Comparison of ENCODE assay signal across 15 mouse cellular contexts in the genomic region with DNA sequence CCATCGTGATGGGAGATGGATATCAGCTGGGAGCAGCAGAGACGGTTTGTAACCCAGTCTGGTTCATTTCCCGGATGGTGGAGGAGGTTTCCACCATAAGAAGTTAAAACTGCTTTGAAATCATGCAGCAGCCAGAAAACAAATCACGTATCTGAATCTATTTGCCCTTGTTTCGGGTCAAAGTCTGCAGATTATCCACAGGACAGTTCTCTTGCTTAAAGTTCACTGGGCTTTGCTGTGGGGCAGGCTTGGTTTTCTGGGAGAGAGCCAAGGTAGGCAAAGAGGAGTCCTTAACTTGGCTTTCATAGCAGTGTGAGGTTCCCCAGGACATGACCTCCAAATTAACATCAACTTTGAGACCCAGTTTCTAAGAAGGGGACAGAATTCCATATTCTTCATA.
DNase-seq lines count a peak whose midpoint lies in the region; ATAC-seq lines count a peak whose summit lies in the region.
"Had no signal": no experiment of that assay in that cellular context is flagged by ENCODE, and none has a peak within 500 bp of the region (broad histone marks: within the 10 kb centered on the region; RNA-seq: fewer than 3 reads in every experiment).

No protein-coding gene starts in this region.

- no peak overlapping the region for H3K27ac ChIP-seq in kidney, embryonic 14.5 days (ENCODE audit: low read depth, low read length)
- peak overlapping the region; percentile 95 for H3K27ac ChIP-seq in midbrain, embryonic 13.5 days
- H3K27ac ChIP-seq in midbrain, embryonic 10.5 days (replicated peaks): no peak overlapping the region
- H3K27ac ChIP-seq: embryonic facial prominence, embryonic 10.5 days; liver, embryonic 12.5 days had no signal

- WGBS in kidney, embryonic 14.5 days: 38% methylated on average over 5 of the region's 5 CpGs
- WGBS in midbrain, embryonic 13.5 days: 89% methylated on average over 5 of the region's 5 CpGs
- 89% methylated on average over 5 of the region's 5 CpGs for WGBS in midbrain, embryonic 10.5 days

- DNase-seq in kidney, adult 8-10 months: peak; percentile 10 to 17
- DNase-seq in midbrain, embryonic 10.5 days (ENCODE audit: low spot score): no peak
- peak; percentile 48 to 60 for DNase-seq in kidney, postnatal 4 days
- DNase-seq in urinary bladder, adult 18-20 months (ENCODE audit: low spot score in 2 of 2): no peak
- DNase-seq: adrenal gland, postnatal 10 days; cerebellum, adult 11 months; cerebellum, postnatal 36 days had no signal

- no peaks in the 10 kb centered on the region for H3K9me3 ChIP-seq in kidney, embryonic 14.5 days (ENCODE audit: control insufficient read depth, low read length)
- no peaks in the 10 kb centered on the region; the same call in 1 of the 2 replicates for H3K9me3 ChIP-seq in midbrain, embryonic 13.5 days
- H3K9me3 ChIP-seq in midbrain, embryonic 10.5 days (replicated peaks): no peaks in the 10 kb centered on the region
- H3K9me3 ChIP-seq: embryonic facial prominence, embryonic 10.5 days; forebrain, embryonic 15.5 days; liver, embryonic 12.5 days had no signal

- ATAC-seq in kidney, embryonic 14.5 days (ENCODE audit: low FRiP score, low TSS enrichment): no peak
- no peak for ATAC-seq in midbrain, embryonic 13.5 days
- ATAC-seq in erythroblast, adult 5-6 weeks (replicated peaks; ENCODE audit: low FRiP score, poor library complexity, severe bottlenecking): no peak
- ATAC-seq: forebrain, embryonic 15.5 days; liver, embryonic 12.5 days had no signal

- H3K4me2 ChIP-seq in kidney, embryonic 14.5 days (replicated peaks; ENCODE audit: low read depth, low read length): no peak overlapping the region
- H3K4me2 ChIP-seq in midbrain, embryonic 13.5 days (replicated peaks): no peak overlapping the region
- H3K4me2 ChIP-seq: liver, embryonic 12.5 days had no signal

- H3K27me3 ChIP-seq in kidney, embryonic 14.5 days (ENCODE audit: control insufficient read depth, insufficient read depth, low read length): no peaks in the 10 kb centered on the region
- H3K27me3 ChIP-seq in midbrain, embryonic 13.5 days: no peaks in the 10 kb centered on the region
- peaks cover 35% of the 10 kb centered on the region for H3K27me3 ChIP-seq in midbrain, embryonic 10.5 days (ENCODE audit: low read depth, poor library complexity, severe bottlenecking)
- H3K27me3 ChIP-seq: forebrain, embryonic 15.5 days; liver, embryonic 12.5 days had no signal

- no peak overlapping the region for H3K9ac ChIP-seq in kidney, embryonic 14.5 days (ENCODE audit: low read depth, low read length)
- H3K9ac ChIP-seq in midbrain, embryonic 13.5 days (replicated peaks): no peak overlapping the region
- H3K9ac ChIP-seq: liver, embryonic 12.5 days had no signal

- no peaks in the 10 kb centered on the region for H3K36me3 ChIP-seq in kidney, embryonic 14.5 days (ENCODE audit: control insufficient read depth, insufficient read depth, low read length)
- H3K36me3 ChIP-seq in midbrain, embryonic 13.5 days: no peaks in the 10 kb centered on the region
- no peaks in the 10 kb centered on the region for H3K36me3 ChIP-seq in midbrain, embryonic 10.5 days
- H3K36me3 ChIP-seq: embryonic facial prominence, embryonic 10.5 days; forebrain, embryonic 15.5 days; liver, embryonic 12.5 days had no signal

- peaks cover 10% of the 10 kb centered on the region for H3K4me1 ChIP-seq in kidney, embryonic 14.5 days (ENCODE audit: control insufficient read depth, insufficient read depth, low read length)
- H3K4me1 ChIP-seq in midbrain, embryonic 13.5 days (replicated peaks): peaks cover 43% of the 10 kb centered on the region
- peaks cover 30% of the 10 kb centered on the region for H3K4me1 ChIP-seq in midbrain, embryonic 10.5 days
- H3K4me1 ChIP-seq: liver, embryonic 12.5 days had no signal

- no peak overlapping the region for H3K4me3 ChIP-seq in kidney, embryonic 14.5 days (ENCODE audit: low read length)
- no peak overlapping the region for H3K4me3 ChIP-seq in midbrain, embryonic 13.5 days (replicated peaks)
- H3K4me3 ChIP-seq in midbrain, embryonic 10.5 days: no peak overlapping the region
- H3K4me3 ChIP-seq: embryonic facial prominence, embryonic 10.5 days; erythroblast, embryonic 14.5 days; forebrain, embryonic 15.5 days; liver, embryonic 12.5 days; myocyte had no signal

Comparison
In these comparisons a context has a peak if more than half of its experiments do, and no peak if none do; other contexts are left out.
1. DNase-seq: peak in kidney, adult 8-10 months (2 of 2) and kidney, postnatal 4 days (2 of 2); none in midbrain, embryonic 10.5 days (single experiment) and urinary bladder, adult 18-20 months (0 of 2).